Mouse (Mus musculus): ENCODE measurements around the gene Cftr.

- TF ChIP-seq POLR2A (IDR thresholded peaks at IDR 0.05; ENCODE audit: borderline replicate concordance, insufficient read depth, low read length) (no peak), CTCF (IDR thresholded peaks at IDR 0.05; ENCODE audit: borderline replicate concordance, insufficient read depth, low read depth, low read length) (no peak)
Observed at GRCm38 (mm10) chr6:18344272-18344671, 173.8 kb downstream of the Cftr start.

All from cerebellum, adult 2 months (tissue).